Mouse (Mus musculus): ENCODE data around the gene Cd33. TPM values are rescaled to one million over a fixed set of nuclear protein-coding genes. Genes with fewer than 3 reads are reported as not detected.

The Cd33 gene
- polyA plus RNA-seq, 1 experiment = 5.5 TPM

- Histone ChIP-seq H3K27ac (replicated peaks; ENCODE audit: low read depth, low read length) (no peak overlapping the region), H3K4me1 (ENCODE audit: control insufficient read depth, insufficient read depth, insufficient read length, low read length) (no peaks in the 10 kb centered on the region; the same call in 1 of the 2 replicates), H3K4me3 (ENCODE audit: insufficient read depth, low read depth, low read length) (no peak overlapping the region)
These were observed 55.6 kb downstream of the Cd33 start for GRCm38 (mm10) chr7:43488646-43489045.

GRCm38 (mm10) chr7:43483236-43483635 lies 61.0 kb downstream of the Cd33 start:
- Histone ChIP-seq H3K4me1 (ENCODE audit: control insufficient read depth, insufficient read depth, insufficient read length, low read length) (no peaks in the 10 kb centered on the region), H3K27ac (replicated peaks; ENCODE audit: low read depth, low read length) (no peak overlapping the region), H3K4me3 (ENCODE audit: insufficient read depth, low read depth, low read length) (no peak overlapping the region)

GRCm38 (mm10) chr7:43482090-43482716 lies 62.0 kb downstream of the Cd33 start:
- Histone ChIP-seq H3K4me1 (ENCODE audit: control insufficient read depth, insufficient read depth, insufficient read length, low read length) (no peaks in the 10 kb centered on the region), H3K27ac (replicated peaks; ENCODE audit: low read depth, low read length) (no peak overlapping the region), H3K4me3 (ENCODE audit: insufficient read depth, low read depth, low read length) (no peak overlapping the region)

GRCm38 (mm10) chr7:43481191-43481590 lies 63.0 kb downstream of the Cd33 start:
- Histone ChIP-seq H3K4me1 (ENCODE audit: control insufficient read depth, insufficient read depth, insufficient read length, low read length) (no peaks in the 10 kb centered on the region), H3K27ac (replicated peaks; ENCODE audit: low read depth, low read length) (no peak overlapping the region), H3K4me3 (ENCODE audit: insufficient read depth, low read depth, low read length) (no peak overlapping the region)

- Histone ChIP-seq H3K4me1 (ENCODE audit: control insufficient read depth, insufficient read depth, insufficient read length, low read length) (no peaks in the 10 kb centered on the region), H3K27ac (replicated peaks; ENCODE audit: low read depth, low read length) (no peak overlapping the region), H3K4me3 (ENCODE audit: insufficient read depth, low read depth, low read length) (no peak overlapping the region)
These were observed 67.9 kb downstream of the Cd33 start for GRCm38 (mm10) chr7:43476376-43476775.

GRCm38 (mm10) chr7:43475706-43476105 lies 68.5 kb downstream of the Cd33 start:
- no peaks in the 10 kb centered on the region for H3K4me1 ChIP-seq (ENCODE audit: control insufficient read depth, insufficient read depth, insufficient read length, low read length)
- no peak overlapping the region for H3K4me3 ChIP-seq (ENCODE audit: insufficient read depth, low read depth, low read length)
- no peak overlapping the region for H3K27ac ChIP-seq (replicated peaks; ENCODE audit: low read depth, low read length)

Other genes with a start within 250 kb of the Cd33 start
- 5.9 and 13.6 TPM in 2 replicates for gene Zfp715, start 231.1 kb downstream of the Cd33 start, polyA plus RNA-seq (2012; ENCODE audit: insufficient read depth, insufficient read length, missing spikeins)
- not detected in 2 replicates for gene Siglecf, start 193.1 kb downstream of the Cd33 start, polyA plus RNA-seq (2012; ENCODE audit: insufficient read depth, insufficient read length, missing spikeins)
- not detected in 2 replicates for gene Siglecg, start 136.2 kb downstream of the Cd33 start, polyA plus RNA-seq (2012; ENCODE audit: insufficient read depth, insufficient read length, missing spikeins)
- not detected in 2 replicates for gene Lim2, start 116.8 kb downstream of the Cd33 start, polyA plus RNA-seq (2012; ENCODE audit: insufficient read depth, insufficient read length, missing spikeins)
- gene Nkg7, start 107.4 kb downstream of the Cd33 start, polyA plus RNA-seq (2012; ENCODE audit: insufficient read depth, insufficient read length, missing spikeins) = 2.2 TPM in 1 of 2 replicates, not detected in the other
- not detected in 2 replicates for gene Cldnd2, start 103.6 kb downstream of the Cd33 start, polyA plus RNA-seq (2012; ENCODE audit: insufficient read depth, insufficient read length, missing spikeins)
- gene Etfb, start 100.3 kb downstream of the Cd33 start, polyA plus RNA-seq (2012; ENCODE audit: insufficient read depth, insufficient read length, missing spikeins) = 2,383 and 2,841 TPM in 2 replicates
- gene Gm45233, start 100.3 kb downstream of the Cd33 start, polyA plus RNA-seq (2012; ENCODE audit: insufficient read depth, insufficient read length, missing spikeins) = not detected in 2 replicates
- 1.9 and 3.5 TPM in 2 replicates for gene Vsig10l, start 81.3 kb downstream of the Cd33 start, polyA plus RNA-seq (2012; ENCODE audit: insufficient read depth, insufficient read length, missing spikeins)
- 0.48 and 0.58 TPM in 2 replicates for gene Iglon5, start 54.4 kb downstream of the Cd33 start, polyA plus RNA-seq (2012; ENCODE audit: insufficient read depth, insufficient read length, missing spikeins)
- gene 4931406B18Rik, start 38.5 kb downstream of the Cd33 start, polyA plus RNA-seq (2012; ENCODE audit: insufficient read depth, insufficient read length, missing spikeins) = not detected in 2 replicates
- gene Zfp658, start 17.8 kb upstream of the Cd33 start, polyA plus RNA-seq (2012; ENCODE audit: insufficient read depth, insufficient read length, missing spikeins) = 0.79 and 0.88 TPM in 2 replicates
- 2.9 and 4.4 TPM in 2 replicates for gene Zfp719, start 35.2 kb upstream of the Cd33 start, polyA plus RNA-seq (2012; ENCODE audit: insufficient read depth, insufficient read length, missing spikeins)
- gene Zfp819, start 62.7 kb upstream of the Cd33 start, polyA plus RNA-seq (2012; ENCODE audit: insufficient read depth, insufficient read length, missing spikeins) = not detected in 2 replicates
- not detected in 2 replicates for gene Ceacam18, start 90.3 kb upstream of the Cd33 start, polyA plus RNA-seq (2012; ENCODE audit: insufficient read depth, insufficient read length, missing spikeins)
- 1.3 and 2.7 TPM in 2 replicates for gene Siglece, start 115.7 kb upstream of the Cd33 start, polyA plus RNA-seq (2012; ENCODE audit: insufficient read depth, insufficient read length, missing spikeins)
- 1.7 and 2.5 TPM in 2 replicates for gene Ctu1, start 127.6 kb upstream of the Cd33 start, polyA plus RNA-seq (2012; ENCODE audit: insufficient read depth, insufficient read length, missing spikeins)
- not detected in 2 replicates for gene Klk14, start 146.0 kb upstream of the Cd33 start, polyA plus RNA-seq (2012; ENCODE audit: insufficient read depth, insufficient read length, missing spikeins)
- not detected in 2 replicates for gene Klk13, start 168.1 kb upstream of the Cd33 start, polyA plus RNA-seq (2012; ENCODE audit: insufficient read depth, insufficient read length, missing spikeins)
- gene Klk12, start 224.5 kb upstream of the Cd33 start, polyA plus RNA-seq (2012; ENCODE audit: insufficient read depth, insufficient read length, missing spikeins) = not detected in 2 replicates
- not detected in 2 replicates for gene Klk11, start 230.2 kb upstream of the Cd33 start, polyA plus RNA-seq (2012; ENCODE audit: insufficient read depth, insufficient read length, missing spikeins)
- not detected in 2 replicates for gene Klk10, start 236.6 kb upstream of the Cd33 start, polyA plus RNA-seq (2012; ENCODE audit: insufficient read depth, insufficient read length, missing spikeins)
- gene Klk9, start 247.5 kb upstream of the Cd33 start, polyA plus RNA-seq (2012; ENCODE audit: insufficient read depth, insufficient read length, missing spikeins) = not detected in 2 replicates

Data from brown adipose tissue, adult 24 weeks (tissue).